Comparison of ENCODE assay signal across 9 mouse cellular contexts in the genomic region with DNA sequence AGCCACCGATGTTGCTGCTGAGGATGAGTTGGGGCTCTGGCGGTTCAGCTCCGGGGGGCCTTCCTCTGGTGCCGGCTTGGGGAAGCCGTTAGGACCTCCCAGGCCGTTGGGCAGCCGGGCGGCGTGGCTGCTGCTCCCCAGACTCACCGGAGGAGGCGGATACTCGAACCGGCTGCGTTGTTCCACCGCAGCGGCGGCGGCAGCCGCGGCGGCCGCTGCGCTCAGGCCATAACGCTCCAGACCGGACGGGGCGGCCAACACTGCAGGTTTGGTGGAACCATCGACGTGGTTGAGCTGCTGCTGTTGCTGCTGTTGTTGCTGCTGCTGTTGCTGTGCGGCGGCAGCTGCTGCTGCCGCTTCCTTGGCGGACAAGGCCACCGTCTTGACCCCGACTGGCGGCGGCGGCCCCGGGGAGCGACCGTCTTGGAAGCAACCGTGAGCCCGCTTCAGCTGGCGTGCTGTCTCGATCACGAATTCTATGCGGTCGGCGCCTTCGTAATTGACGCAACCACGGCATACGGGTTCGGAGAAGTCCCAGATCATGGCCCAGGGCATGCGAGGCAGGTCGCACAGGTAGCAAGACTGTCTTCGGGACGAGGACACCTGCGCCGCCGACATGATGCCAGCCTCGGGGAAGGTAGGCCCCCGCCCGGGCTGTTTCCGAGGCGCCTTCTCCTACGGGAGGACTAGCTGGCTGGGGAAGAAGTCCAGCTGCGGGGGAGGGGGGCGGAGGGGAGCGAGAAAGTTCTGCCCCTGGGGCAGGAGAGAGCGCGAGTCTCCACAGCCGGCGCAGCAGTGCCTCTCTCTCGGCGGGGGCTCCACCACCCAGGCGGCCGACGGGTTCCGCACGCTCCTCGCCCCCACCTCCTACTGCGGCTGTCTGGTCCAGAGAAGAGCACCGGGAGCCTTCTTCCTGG. TPM values are rescaled to one million over a fixed set of nuclear protein-coding genes. Genes with fewer than 3 reads are reported as not detected.
DNase-seq lines count a peak whose midpoint lies in the region; ATAC-seq and TF ChIP-seq lines count a peak whose summit lies in the region.
"Had no signal": no experiment of that assay in that cellular context is flagged by ENCODE, and none has a peak within 500 bp of the region (broad histone marks: within the 10 kb centered on the region; RNA-seq: fewer than 3 reads in every experiment).

No protein-coding gene starts in this region.

- H3K9ac ChIP-seq in midbrain, embryonic 12.5 days (replicated peaks) = peak overlapping the region; percentile 99

- WGBS in forebrain, embryonic 10.5 days = under 1% methylated on average over 84 of the region's 84 CpGs
- under 1% methylated on average over 82 of the region's 84 CpGs for WGBS in midbrain, embryonic 12.5 days

- peaks cover 97% of the 10 kb centered on the region for H3K27me3 ChIP-seq in erythroblast, embryonic 14.5 days (ENCODE audit: control insufficient read depth)
- peaks cover 32% of the 10 kb centered on the region for H3K27me3 ChIP-seq in forebrain, embryonic 10.5 days (ENCODE audit: poor library complexity, severe bottlenecking)
- H3K27me3 ChIP-seq in midbrain, embryonic 12.5 days = 0 out of 2 replicates have a peak, but pooled peaks cover 5% of the 10 kb centered on the region
- H3K27me3 ChIP-seq in testis, adult 2 months (ENCODE audit: control insufficient read depth, insufficient read depth, low read length) = no peaks in the 10 kb centered on the region; the same call in 1 of the 2 replicates
- H3K27me3 ChIP-seq: Patski had no signal

- peaks cover 16% of the 10 kb centered on the region; the same call in 1 of the 2 replicates for H3K9me3 ChIP-seq in erythroblast, embryonic 14.5 days (ENCODE audit: control insufficient read depth, low read length)
- no peaks in the 10 kb centered on the region for H3K9me3 ChIP-seq in forebrain, embryonic 10.5 days
- no peaks in the 10 kb centered on the region for H3K9me3 ChIP-seq in midbrain, embryonic 12.5 days

- intact Hi-C loops in heart, postnatal 10 days (cut with DNase I) = loop anchor here (2.0 kb wide), 4 partner anchors 27 to 85 kb away; no protein-coding TSS in a partner anchor

- ATAC-seq in erythroblast, adult 5-6 weeks (replicated peaks; ENCODE audit: low FRiP score, poor library complexity, severe bottlenecking) = no peak
- no peak for ATAC-seq in midbrain, embryonic 12.5 days (ENCODE audit: low FRiP score, low read depth)

- H3K27ac ChIP-seq in forebrain, embryonic 10.5 days = peak overlapping the region; percentile 98
- peak overlapping the region; percentile 99 for H3K27ac ChIP-seq in midbrain, embryonic 12.5 days (replicated peaks)
- H3K27ac ChIP-seq in testis, adult 2 months (ENCODE audit: control insufficient read depth, insufficient read depth, low read depth, low read length) = peak overlapping the region; percentile 93

- H3K4me1 ChIP-seq in erythroblast, embryonic 14.5 days (ENCODE audit: control insufficient read depth) = peaks cover 12% of the 10 kb centered on the region
- H3K4me1 ChIP-seq in forebrain, embryonic 10.5 days = peaks cover 97% of the 10 kb centered on the region
- H3K4me1 ChIP-seq in midbrain, embryonic 12.5 days = peaks cover 59% of the 10 kb centered on the region
- H3K4me1 ChIP-seq in testis, adult 2 months (ENCODE audit: control insufficient read depth, insufficient read depth, low read length) = peaks cover 32% of the 10 kb centered on the region

- TF ChIP-seq CTCF in testis, adult 2 months (IDR thresholded peaks at IDR 0.05; ENCODE audit: control insufficient read depth, insufficient read depth, insufficient replicate concordance, low read depth, low read length) = no peak

- peak overlapping the region; percentile 97 for H3K4me2 ChIP-seq in midbrain, embryonic 12.5 days (replicated peaks)

- peak overlapping the region; percentile 55 for H3K4me3 ChIP-seq in erythroblast, embryonic 14.5 days (replicated peaks)
- peak overlapping the region; percentile 82 for H3K4me3 ChIP-seq in forebrain, embryonic 10.5 days
- peak overlapping the region; percentile 94 for H3K4me3 ChIP-seq in midbrain, embryonic 12.5 days
- peak overlapping the region; percentile 87 for H3K4me3 ChIP-seq in testis, adult 2 months (ENCODE audit: control insufficient read depth, low read depth, low read length)

- no peaks in the 10 kb centered on the region; the same call in 1 of the 2 replicates for H3K36me3 ChIP-seq in erythroblast, embryonic 14.5 days (ENCODE audit: control insufficient read depth)
- peaks cover 18% of the 10 kb centered on the region for H3K36me3 ChIP-seq in forebrain, embryonic 10.5 days (replicated peaks)
- H3K36me3 ChIP-seq in midbrain, embryonic 12.5 days = 0 out of 2 replicates have a peak, but pooled peaks cover 7% of the 10 kb centered on the region
- H3K36me3 ChIP-seq in testis, adult 2 months (ENCODE audit: control insufficient read depth, insufficient read depth, low read length) = no peaks in the 10 kb centered on the region

- TF ChIP-seq POLR2A in testis, adult 2 months (IDR thresholded peaks at IDR 0.05; ENCODE audit: control insufficient read depth, low read depth, low read length) = no peak

- peak; percentile 57 for DNase-seq in adrenal gland, adult 8-10 months
- peak; percentile 56 for DNase-seq in forebrain, embryonic 10.5 days (ENCODE audit: extremely low spot score, low spot score)
- peak; percentile 75 to 82 for DNase-seq in heart, postnatal 10 days
- DNase-seq in layer of hippocampus, postnatal 10 days (ENCODE audit: low spot score in 2 of 2) = peak; percentile 65 to 67

RNA-seq across cellular contexts. Expression of gene Irf2bpl, which starts 1.1 kb away (rescaled TPM):
- polyA plus RNA-seq in erythroblast, embryonic 14.5 days (2012) = 0.04 and 0.05 TPM in 2 replicates
- total RNA-seq in erythroblast, adult 5-6 weeks (2015; ENCODE audit: low replicate concordance) = 0.21 and 0.77 TPM in 2 replicates
- total RNA-seq in erythroblast, adult 5-6 weeks (2017; ENCODE audit: low replicate concordance) = 0.42 TPM in 1 of 2 replicates, not detected in the other
- total RNA-seq in adrenal gland, adult 8-10 months (2022) = 10 to 100 TPM; 69.8 to 92.2 (median 82.8) TPM
- polyA plus RNA-seq in forebrain, embryonic 10.5 days (2016; fragmentation: Nextera tagmentation; extraction: Ambion mirVana) = 20.5 and 22.6 TPM in 2 replicates
- total RNA-seq in heart, postnatal 10 days (2021) = 10 to 100 TPM; 60.3 to 67.5 TPM
- total RNA-seq in layer of hippocampus, postnatal 10 days (2021) = 10 to 100 TPM; 77.9 to 81.5 TPM
- polyA plus RNA-seq in midbrain, embryonic 12.5 days (2016; fragmentation: Nextera tagmentation; extraction: Ambion mirVana) = 74.0 and 76.0 TPM in 2 replicates
- polyA plus RNA-seq in testis, adult 2 months (2012; rRNA removed) = 2.8 and 3.2 TPM in 2 replicates

Comparison
In these comparisons a context has a peak if more than half of its experiments do, and no peak if none do; other contexts are left out.
1. RNA of gene Irf2bpl, which starts 1.1 kb away (total RNA-seq): 69.8 to 92.2 TPM in adrenal gland, adult 8-10 months, 77.9 to 81.5 TPM in layer of hippocampus, postnatal 10 days and 60.3 to 67.5 TPM in heart, postnatal 10 days; 0.21 to 0.77 TPM in erythroblast, adult 5-6 weeks; every median in the first group is over 10 times any median in the second.
2. Peak in every context shown above with its lines, with median percentiles within 50 percentile points of each other: H3K4me3 ChIP-seq, DNase-seq and H3K27ac ChIP-seq.